Mouse (Mus musculus) bone marrow, adult 2 months (tissue): ENCODE results near the gene Cidec.

Experiments used
- CTCF ChIP-seq: fragments of 200-500 bp; IDR thresholded peaks from 2 replicates; pipeline ENCODE4 v1.5.1; 2011; ENCODE audit warnings: low read length, control low read depth; ENCODE audit not compliant: control insufficient read depth, insufficient read depth
- POLR2A ChIP-seq: fragments of 200-500 bp; IDR thresholded peaks from 2 replicates; pipeline ENCODE4 v1.6.1; 2011; ENCODE audit warnings: low read depth, mild to moderate bottlenecking, control low read depth, low read length, borderline replicate concordance; ENCODE audit not compliant: control insufficient read depth

GRCm38 (mm10) chr6:113442087-113442441 lies 6.5 kb upstream of the Cidec start:
- no peak for TF ChIP-seq CTCF
- no peak for TF ChIP-seq POLR2A
